Comparison of ENCODE assay signal across 10 mouse cellular contexts in genomic region chr7:96556756-96557155, GRCm38 (mm10).
"Had no signal": no experiment of that assay in that cellular context is flagged by ENCODE, and none has a peak within 500 bp of the region (broad histone marks: within the 10 kb centered on the region; RNA-seq: fewer than 3 reads in every experiment).

No protein-coding gene starts in this region.

- H3K9ac ChIP-seq: intestine, embryonic 15.5 days; limb, embryonic 13.5 days; liver, embryonic 14.5 days; midbrain, embryonic 12.5 days; neural tube, embryonic 13.5 days had no signal

- H3K27me3 ChIP-seq: intestine, embryonic 15.5 days had no signal

- ATAC-seq: intestine, embryonic 15.5 days; midbrain, embryonic 16.5 days had no signal

- H3K4me3 ChIP-seq: intestine, embryonic 15.5 days; limb, embryonic 13.5 days; midbrain, embryonic 12.5 days; neural tube, embryonic 13.5 days had no signal

- H3K27ac ChIP-seq: intestine, embryonic 15.5 days; liver, embryonic 14.5 days; midbrain, embryonic 12.5 days; neural tube, embryonic 13.5 days had no signal

- DNase-seq: lung, adult 18-20 months; retina, postnatal 1 day; right cerebral cortex, postnatal 14 days; thymus, postnatal 4 days had no signal

- H3K4me2 ChIP-seq: intestine, embryonic 15.5 days; limb, embryonic 13.5 days; midbrain, embryonic 12.5 days; neural tube, embryonic 13.5 days had no signal

- H3K9me3 ChIP-seq: intestine, embryonic 15.5 days; midbrain, embryonic 12.5 days; neural tube, embryonic 13.5 days had no signal

- H3K36me3 ChIP-seq: intestine, embryonic 15.5 days; limb, embryonic 13.5 days; neural tube, embryonic 13.5 days had no signal
